Mouse (Mus musculus) hindbrain, embryonic 15.5 days (tissue): ENCODE data around the gene Ctsz. TPM values are rescaled to one million over a fixed set of nuclear protein-coding genes. Genes with fewer than 3 reads are reported as not detected.

ENCODE experiments used
- ATAC-seq: fragments of 200-750 bp; cut with Nextera tagmentation; 2 replicates; pipeline ENCODE4 v1.8.0; 2017; ENCODE audit warnings: low read depth, moderate number of reproducible peaks, moderate TSS enrichment; ENCODE audit not compliant: low FRiP score
- H3K27ac ChIP-seq: fragments of 300-500 bp; sonication (generic); replicated peaks from 2 replicates; pipeline ENCODE4 v1.5.1; 2015; ENCODE audit warnings: mild to moderate bottlenecking, inconsistent platforms
- H3K27me3 ChIP-seq: fragments of 300-500 bp; sonication (generic); 2 replicates; pipeline ENCODE4 v1.6.1; 2015; ENCODE audit warnings: control low read depth, inconsistent platforms
- H3K36me3 ChIP-seq: fragments of 300-500 bp; sonication (generic); 2 replicates; pipeline ENCODE4 v1.6.1; 2015; ENCODE audit warnings: control low read depth, inconsistent platforms
- H3K4me1 ChIP-seq: fragments of 300-500 bp; sonication (generic); replicated peaks from 2 replicates; pipeline ENCODE4 v1.6.1; 2015; ENCODE audit warnings: control low read depth, inconsistent platforms
- H3K4me2 ChIP-seq: fragments of 300-500 bp; sonication (generic); 2 replicates; pipeline ENCODE4 v1.6.1; 2015; ENCODE audit warnings: moderate library complexity, mild to moderate bottlenecking, inconsistent platforms
- H3K4me3 ChIP-seq: fragments of 300-500 bp; sonication (generic); 2 replicates; pipeline ENCODE4 v1.5.1; 2015; ENCODE audit warnings: mild to moderate bottlenecking, inconsistent platforms
- H3K9ac ChIP-seq: fragments of 300-500 bp; sonication (generic); 2 replicates; pipeline ENCODE4 v1.6.1; 2015; ENCODE audit warnings: inconsistent platforms
- H3K9me3 ChIP-seq: fragments of 300-500 bp; sonication (generic); 2 replicates; pipeline ENCODE4 v1.6.1; 2016; ENCODE audit warnings: control low read depth, inconsistent platforms
- WGBS: fragments of 180-500 bp; shearing (Covaris S2); methylation state at CpG from one replicate; pipeline ENCODE4 v1.1.7; 2015; 5-methylcytosine and 5-hydroxymethylcytosine counted together
- polyA plus RNA-seq: library from polyadenylated mRNA; unstranded; fragments of >200 nt; fragmentation: Nextera tagmentation; extraction: Ambion mirVana; gene quantifications from 2 replicates; pipeline ENCODE4 v1.2.1, GENCODE M21; 2015

Ctsz gene
- polyA plus RNA-seq, 1 experiment from 2014 or later, result 74.8 TPM

DNA sequence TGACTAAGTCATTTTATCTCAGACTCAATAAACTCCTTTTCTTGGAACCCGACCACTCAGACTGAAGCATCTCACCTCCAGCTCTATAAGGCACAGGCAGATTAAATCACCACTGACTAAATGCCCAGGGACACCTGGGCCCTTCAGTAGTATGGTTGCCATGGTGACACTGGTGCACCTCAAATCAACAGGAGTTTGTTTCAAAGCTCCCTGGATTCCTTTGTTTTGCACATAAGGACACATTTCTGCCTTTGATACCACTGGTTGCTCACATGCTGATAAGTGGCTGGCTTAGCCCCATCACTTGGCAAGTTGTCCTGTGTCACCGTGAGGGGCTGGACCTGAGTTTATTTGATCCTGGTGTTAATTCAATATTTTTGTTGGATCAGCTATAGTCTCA, 20.5 kb upstream of the Ctsz start:
- Histone ChIP-seq H3K4me3 (no peak overlapping the region), H3K4me2 (no peak overlapping the region), H3K9me3 (no peaks in the 10 kb centered on the region), H3K9ac (no peak overlapping the region), H3K27me3 (no peaks in the 10 kb centered on the region), H3K4me1 (peaks cover 16% of the 10 kb centered on the region), H3K27ac (no peak overlapping the region), H3K36me3 (peaks cover 27% of the 10 kb centered on the region)
- no peak for ATAC-seq
- WGBS, result 53% methylated on average over 2 of the region's 2 CpGs

DNA sequence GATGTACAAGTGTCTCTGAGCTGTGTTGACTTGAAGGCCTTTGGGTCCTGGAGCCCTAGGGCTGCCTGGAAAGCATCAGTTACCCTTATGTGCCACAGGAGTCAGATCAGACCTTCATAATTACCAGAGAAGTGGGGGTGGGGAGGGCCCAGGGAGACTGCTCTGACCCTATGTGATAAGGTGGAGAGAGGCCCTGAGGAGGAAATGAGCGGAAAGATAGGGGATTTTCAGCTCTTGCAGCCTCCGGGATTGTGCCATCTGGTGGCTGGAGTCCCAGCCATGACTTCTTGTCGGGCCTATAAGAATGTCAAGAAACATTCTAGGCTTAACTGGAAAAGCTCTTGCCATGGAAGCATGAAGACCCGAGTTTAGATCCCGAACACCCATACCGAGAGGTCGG, 14.8 kb upstream of the Ctsz start:
- H3K36me3 ChIP-seq, result no peaks in the 10 kb centered on the region
- ATAC-seq, result no peak
- H3K27me3 ChIP-seq, result no peaks in the 10 kb centered on the region
- H3K9ac ChIP-seq, result no peak overlapping the region
- H3K27ac ChIP-seq, result no peak overlapping the region
- H3K9me3 ChIP-seq, result no peaks in the 10 kb centered on the region
- no peaks in the 10 kb centered on the region for H3K4me1 ChIP-seq
- H3K4me3 ChIP-seq, result no peak overlapping the region
- no peak overlapping the region for H3K4me2 ChIP-seq
- 82% methylated on average over 7 of the region's 7 CpGs for WGBS

DNA sequence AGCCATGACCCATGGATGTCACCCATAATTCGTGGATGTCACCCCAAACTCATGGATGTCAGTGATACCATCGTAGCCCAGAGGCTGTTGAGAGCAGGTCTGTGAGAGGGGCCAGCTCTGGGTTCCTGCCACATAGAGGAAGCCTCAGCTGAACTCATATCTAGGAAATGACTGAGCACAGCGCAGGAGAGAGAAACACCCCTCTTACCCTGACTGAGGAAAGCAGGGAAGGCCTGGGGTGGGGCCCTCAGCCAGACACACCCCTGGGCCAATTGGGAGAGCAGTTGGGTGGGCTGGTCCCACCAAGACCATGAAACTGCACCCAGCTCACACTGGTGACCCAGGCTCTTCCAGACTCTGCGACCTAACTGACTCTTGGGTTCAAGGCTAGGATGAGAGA, 11.5 kb upstream of the Ctsz start, which contains the start of gene Tubb1:
TSS of gene Tubb1 (plus strand) at position 343 of the 400 bp plus-strand sequence.
- WGBS, result 80% methylated on average over 4 of the region's 4 CpGs
- no peak for ATAC-seq
- Histone ChIP-seq H3K9me3 (no peaks in the 10 kb centered on the region), H3K4me1 (no peaks in the 10 kb centered on the region), H3K27ac (no peak within 1 kb of the TSS), H3K4me3 (no peak within 1 kb of the TSS), H3K4me2 (no peak within 1 kb of the TSS), H3K36me3 (no peaks in the 10 kb centered on the region), H3K27me3 (no peaks in the 10 kb centered on the region), H3K9ac (no peak within 1 kb of the TSS)

- Histone ChIP-seq H3K27ac (no peak overlapping the region), H3K9me3 (no peaks in the 10 kb centered on the region), H3K9ac (no peak overlapping the region), H3K4me3 (no peak overlapping the region), H3K4me2 (no peak overlapping the region), H3K36me3 (no peaks in the 10 kb centered on the region), H3K4me1 (no peaks in the 10 kb centered on the region), H3K27me3 (no peaks in the 10 kb centered on the region)
- no peak for ATAC-seq
- 87% methylated on average over 4 of the region's 4 CpGs for WGBS
Observed at GRCm38 (mm10) chr2:174448405-174448804, 9.6 kb upstream of the Ctsz start.

- Histone ChIP-seq H3K27ac (no peak overlapping the region), H3K4me3 (no peak overlapping the region), H3K4me1 (no peaks in the 10 kb centered on the region), H3K27me3 (no peaks in the 10 kb centered on the region), H3K36me3 (no peaks in the 10 kb centered on the region), H3K9ac (no peak overlapping the region), H3K9me3 (no peaks in the 10 kb centered on the region), H3K4me2 (no peak overlapping the region)
- no peak for ATAC-seq
- 66% methylated on average over 8 of the region's 8 CpGs for WGBS
Observed at GRCm38 (mm10) chr2:174446905-174447304, 8.1 kb upstream of the Ctsz start.

DNA sequence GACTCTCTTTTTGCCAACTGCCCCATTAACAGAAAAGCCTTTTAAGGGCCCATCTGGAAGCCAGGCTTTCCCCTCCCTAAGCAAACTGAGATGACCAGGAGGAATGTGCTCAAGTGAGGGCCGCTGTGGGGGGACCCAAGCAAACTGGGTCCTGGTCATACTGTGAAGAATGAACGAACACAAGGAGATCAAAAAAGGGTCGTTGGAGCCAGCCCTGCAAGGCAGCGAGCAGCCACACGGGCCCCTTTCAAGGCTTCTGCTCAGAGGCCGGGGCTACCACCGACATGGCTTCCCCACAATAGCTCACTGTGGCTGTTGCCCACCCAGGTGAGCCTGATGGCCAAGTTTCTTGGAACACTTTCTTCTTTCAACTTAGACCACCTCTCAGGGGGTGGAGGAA, 7.7 kb upstream of the Ctsz start:
- Histone ChIP-seq H3K4me2 (no peak overlapping the region), H3K36me3 (no peaks in the 10 kb centered on the region), H3K9me3 (no peaks in the 10 kb centered on the region), H3K27ac (no peak overlapping the region), H3K4me3 (no peak overlapping the region), H3K27me3 (no peaks in the 10 kb centered on the region), H3K9ac (no peak overlapping the region), H3K4me1 (no peaks in the 10 kb centered on the region)
- 57% methylated on average over 7 of the region's 7 CpGs for WGBS
- peak; percentile 43; the same call in 1 of the 2 replicates for ATAC-seq

DNA sequence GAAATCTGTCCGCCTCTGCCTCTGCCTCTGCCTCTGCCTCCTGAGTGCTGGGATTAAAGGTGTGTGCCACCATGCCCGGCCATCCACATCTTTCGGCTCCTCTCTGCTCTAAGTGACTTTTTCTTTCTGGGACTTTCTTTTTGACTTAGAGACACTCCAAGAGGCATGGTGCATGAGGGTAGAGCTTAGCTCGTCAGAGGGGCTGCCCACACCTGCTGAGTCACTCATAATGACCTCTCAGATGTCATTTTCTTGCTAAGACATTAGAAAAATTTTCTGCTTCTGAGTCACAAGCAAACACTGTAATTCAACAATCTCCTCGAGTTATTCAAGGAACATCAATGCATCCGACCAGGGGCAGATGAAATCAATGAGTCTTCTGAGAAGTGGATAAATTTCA, 6.2 kb upstream of the Ctsz start:
- Histone ChIP-seq H3K36me3 (no peaks in the 10 kb centered on the region), H3K27ac (no peak overlapping the region), H3K4me2 (no peak overlapping the region), H3K9ac (no peak overlapping the region), H3K27me3 (no peaks in the 10 kb centered on the region), H3K4me1 (no peaks in the 10 kb centered on the region), H3K9me3 (no peaks in the 10 kb centered on the region), H3K4me3 (no peak overlapping the region)
- 81% methylated on average over 6 of the region's 6 CpGs for WGBS
- no peak for ATAC-seq

DNA sequence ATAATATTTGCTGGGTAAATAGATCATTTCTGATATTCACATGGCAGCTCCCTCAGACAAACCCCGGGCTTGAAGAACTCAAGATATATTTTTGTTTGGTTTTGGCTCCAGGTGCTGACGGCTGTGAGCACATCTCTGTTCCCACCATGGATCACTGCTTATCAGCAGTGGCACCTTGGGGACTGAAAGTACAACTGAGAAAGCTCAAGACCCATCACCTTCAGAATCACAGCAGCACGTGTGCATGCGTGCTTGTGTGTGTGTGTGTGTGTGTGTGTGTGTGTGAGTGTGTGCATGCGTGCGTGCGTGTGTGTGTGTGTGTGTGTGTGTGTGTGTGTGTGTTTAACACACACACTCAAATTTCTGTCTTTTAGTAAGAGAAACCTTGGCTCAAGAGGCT, 5.5 kb upstream of the Ctsz start:
- peaks cover 1% of the 10 kb centered on the region; the same call in 1 of the 2 replicates for H3K4me1 ChIP-seq
- H3K36me3 ChIP-seq, result no peaks in the 10 kb centered on the region
- H3K27me3 ChIP-seq, result no peaks in the 10 kb centered on the region
- no peaks in the 10 kb centered on the region for H3K9me3 ChIP-seq
- no peak for ATAC-seq
- H3K9ac ChIP-seq, result no peak overlapping the region
- no peak overlapping the region for H3K27ac ChIP-seq
- H3K4me2 ChIP-seq, result no peak overlapping the region
- H3K4me3 ChIP-seq, result no peak overlapping the region
- WGBS, result 91% methylated on average over 7 of the region's 7 CpGs

DNA sequence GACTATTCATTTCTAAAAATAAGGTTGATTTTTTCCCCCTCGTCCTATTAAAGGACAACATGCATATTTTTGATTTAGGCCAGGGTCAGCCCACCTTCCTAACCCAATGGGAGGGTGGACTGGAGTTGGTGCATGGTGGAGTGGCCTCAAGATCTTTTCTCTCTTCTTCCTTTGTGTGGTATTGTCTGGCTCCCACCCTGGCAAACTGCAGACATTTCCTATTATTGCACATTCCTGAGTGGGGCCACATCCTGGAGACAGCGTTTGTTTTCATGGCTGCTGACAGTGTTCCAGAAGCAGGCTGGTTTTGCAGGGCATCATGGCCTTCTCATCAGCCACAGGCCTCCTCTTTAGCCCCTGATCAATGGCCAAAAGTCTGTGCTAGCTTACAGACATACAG, 4.2 kb upstream of the Ctsz start:
- no peaks in the 10 kb centered on the region for H3K36me3 ChIP-seq
- H3K4me1 ChIP-seq, result peaks cover 14% of the 10 kb centered on the region
- H3K27me3 ChIP-seq, result no peaks in the 10 kb centered on the region
- H3K4me2 ChIP-seq, result no peak overlapping the region
- no peak for ATAC-seq
- H3K4me3 ChIP-seq, result no peak overlapping the region
- no peak overlapping the region for H3K9ac ChIP-seq
- no peak overlapping the region for H3K27ac ChIP-seq
- H3K9me3 ChIP-seq, result no peaks in the 10 kb centered on the region
- 43% methylated on average over 2 of the region's 2 CpGs for WGBS

DNA sequence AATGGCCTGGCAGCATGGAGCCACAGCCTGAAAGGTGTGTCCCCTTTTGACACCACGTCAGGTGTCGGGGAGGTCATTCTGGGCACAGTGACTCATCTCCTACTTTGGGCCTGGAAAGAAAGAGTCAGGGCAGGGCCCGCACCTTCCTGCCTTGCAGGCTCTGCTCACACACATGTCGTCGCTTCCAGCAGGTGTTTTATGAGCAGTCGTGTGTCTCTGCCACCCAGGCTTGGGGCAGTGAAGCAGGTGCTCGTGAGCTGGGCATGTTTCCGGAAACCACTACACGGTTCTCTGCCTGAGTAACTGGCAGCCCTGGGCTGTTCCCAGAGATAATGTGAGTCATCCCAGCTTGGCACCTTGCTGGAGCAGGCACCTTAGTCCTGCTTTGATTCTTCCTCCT, 3.6 kb upstream of the Ctsz start:
- ATAC-seq, result no peak
- Histone ChIP-seq H3K9ac (no peak overlapping the region), H3K4me2 (no peak overlapping the region), H3K36me3 (no peaks in the 10 kb centered on the region), H3K27ac (no peak overlapping the region), H3K4me3 (no peak overlapping the region), H3K27me3 (no peaks in the 10 kb centered on the region), H3K4me1 (peaks cover 20% of the 10 kb centered on the region), H3K9me3 (no peaks in the 10 kb centered on the region)
- 82% methylated on average over 9 of the region's 9 CpGs for WGBS

- WGBS, result 79% methylated on average over 4 of the region's 4 CpGs
- Histone ChIP-seq H3K4me1 (peaks cover 20% of the 10 kb centered on the region), H3K27me3 (no peaks in the 10 kb centered on the region), H3K4me2 (no peak overlapping the region), H3K9me3 (no peaks in the 10 kb centered on the region), H3K27ac (no peak overlapping the region), H3K9ac (no peak overlapping the region), H3K4me3 (no peak overlapping the region), H3K36me3 (no peaks in the 10 kb centered on the region)
- ATAC-seq, result no peak
Observed at GRCm38 (mm10) chr2:174441898-174442297, 3.1 kb upstream of the Ctsz start.

DNA sequence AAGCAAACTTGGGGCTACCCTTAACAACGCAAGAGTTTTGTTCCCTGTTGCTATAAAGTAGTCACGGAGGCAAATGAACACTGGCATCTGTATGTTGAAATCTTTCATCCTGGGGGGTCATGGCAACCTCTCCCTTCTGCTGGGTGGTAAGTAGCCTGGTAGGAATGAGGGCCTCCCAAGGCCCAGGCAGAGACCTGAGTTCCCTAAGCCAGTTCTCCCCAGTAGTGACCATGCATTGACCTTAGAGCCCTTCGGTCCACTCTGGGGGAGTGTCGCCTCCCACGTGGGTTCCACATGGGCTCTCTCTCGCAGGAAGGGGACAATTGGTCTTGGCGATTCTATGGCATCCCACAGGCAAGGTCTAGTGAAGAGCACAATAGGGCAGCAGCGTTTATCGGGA, 1.1 kb upstream of the Ctsz start:
- no peak for ATAC-seq
- Histone ChIP-seq H3K4me1 (peaks cover 20% of the 10 kb centered on the region), H3K27me3 (no peaks in the 10 kb centered on the region), H3K36me3 (no peaks in the 10 kb centered on the region), H3K4me2 (no peak overlapping the region), H3K4me3 (no peak overlapping the region), H3K27ac (no peak overlapping the region), H3K9me3 (no peaks in the 10 kb centered on the region), H3K9ac (no peak overlapping the region)
- WGBS, result 81% methylated on average over 9 of the region's 9 CpGs

GRCm38 (mm10) chr2:174439450-174439838, 605 bp upstream of the Ctsz start:
- no peak for ATAC-seq
- Histone ChIP-seq H3K9ac (no peak overlapping the region), H3K9me3 (no peaks in the 10 kb centered on the region), H3K4me1 (peaks cover 20% of the 10 kb centered on the region), H3K36me3 (no peaks in the 10 kb centered on the region), H3K27me3 (no peaks in the 10 kb centered on the region), H3K4me3 (no peak overlapping the region), H3K27ac (no peak overlapping the region), H3K4me2 (peak overlapping the region; percentile 90)
- WGBS, result 49% methylated on average over 5 of the region's 5 CpGs
